Mouse (Mus musculus): ENCODE results near the gene Acot11.
"Not testable (repeated sequence)": the region's sequence is repeated elsewhere in the genome, so short reads cannot be mapped to it uniquely, and the experiment has no call there.

The Acot11 gene

DNA sequence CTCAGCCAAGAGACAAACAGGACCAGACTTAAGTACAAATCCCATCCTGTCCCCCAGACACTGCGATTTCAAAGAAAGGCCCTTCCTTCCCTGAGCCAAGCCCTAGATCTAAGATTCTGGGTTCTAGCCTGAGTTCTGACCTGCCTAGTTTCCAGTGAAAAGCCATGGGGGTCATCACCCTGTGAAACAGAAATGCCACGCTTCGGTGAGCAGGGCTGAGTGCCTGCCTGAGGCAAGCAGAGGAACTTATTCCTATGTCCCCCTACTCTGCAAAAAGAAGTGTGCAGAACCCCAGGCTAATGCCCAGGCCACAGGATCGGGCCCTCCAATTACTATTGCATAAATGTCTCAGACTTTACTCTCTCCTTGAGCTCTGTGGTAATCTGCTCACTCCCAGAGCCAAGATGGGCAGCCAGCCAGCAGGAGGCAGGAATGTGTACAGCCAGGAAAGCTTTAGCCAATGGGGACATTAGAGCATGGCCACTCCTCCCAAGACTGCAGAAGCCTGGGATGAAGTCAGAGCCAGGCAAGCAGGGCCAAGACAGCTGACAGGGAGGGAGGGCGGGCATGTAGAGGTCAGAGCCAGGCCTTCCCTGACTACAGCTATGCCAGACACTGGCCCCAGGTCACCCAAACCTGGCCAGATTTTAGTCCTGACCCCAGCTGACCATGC, 26.5 kb downstream of the Acot11 start:
- no peak for DNase-seq (ENCODE audit: low read depth, low spot score)

DNA sequence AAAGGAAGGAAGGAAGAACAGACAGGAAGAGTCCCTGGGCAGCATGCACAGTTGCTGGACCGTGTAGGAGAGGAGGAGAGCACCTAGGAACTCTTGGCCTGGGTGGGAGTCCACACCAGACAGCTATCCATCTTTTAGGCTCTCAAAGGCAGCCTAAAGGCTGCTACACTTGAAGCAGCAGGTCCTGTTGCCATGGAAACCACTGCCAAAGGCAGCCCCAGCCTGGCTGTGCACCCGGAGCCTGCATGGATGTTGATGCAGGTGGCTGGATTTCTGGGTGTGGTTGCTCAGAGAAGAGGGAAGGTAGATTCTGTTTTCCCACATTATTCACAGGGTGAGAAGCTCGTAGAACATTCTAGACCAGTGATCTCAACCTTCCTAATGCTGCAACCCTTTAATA, 27.8 kb downstream of the Acot11 start:
- peak; percentile 56 for DNase-seq (ENCODE audit: low read depth, low spot score)

DNA sequence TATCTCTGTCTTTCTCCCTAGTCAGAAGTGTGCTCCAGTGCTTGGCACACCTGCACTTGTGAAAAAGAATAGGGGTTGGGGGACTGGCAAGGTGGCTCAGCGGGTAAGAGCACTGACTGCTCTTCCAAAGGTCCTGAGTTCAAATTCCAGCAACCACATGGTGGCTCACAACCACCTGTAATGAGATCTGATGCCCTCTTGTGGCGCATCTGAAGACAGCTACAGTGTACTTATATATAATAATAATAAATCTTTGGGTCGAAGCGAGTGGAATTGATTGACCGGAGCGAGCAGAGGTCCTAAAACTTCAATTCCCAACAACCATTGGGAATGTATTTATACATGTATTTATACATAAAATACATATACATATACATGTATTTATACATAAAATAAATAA, 29.0 kb downstream of the Acot11 start:
- not testable (repeated sequence) for DNase-seq (ENCODE audit: low read depth, low spot score)

DNA sequence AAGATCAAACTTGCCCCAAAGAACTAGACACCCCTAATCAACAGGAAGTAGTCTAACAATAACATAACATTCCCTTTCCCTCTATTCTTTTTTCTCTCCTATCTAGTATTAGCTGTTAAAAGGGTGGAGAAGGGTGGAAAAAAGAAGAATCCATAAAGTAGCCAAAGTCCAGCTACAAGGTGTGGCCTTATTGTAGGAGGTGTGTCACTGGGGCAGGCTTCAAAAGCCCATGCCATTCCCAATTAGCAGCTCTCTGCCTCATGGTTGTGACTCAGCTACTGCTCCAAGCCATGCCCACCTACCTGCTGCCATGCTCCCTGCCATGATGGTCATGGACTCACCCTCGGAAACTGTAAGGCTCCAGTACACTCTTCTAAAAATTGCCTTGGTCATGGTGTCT, 32.2 kb downstream of the Acot11 start:
- DNase-seq (ENCODE audit: low read depth, low spot score) = no peak

DNA sequence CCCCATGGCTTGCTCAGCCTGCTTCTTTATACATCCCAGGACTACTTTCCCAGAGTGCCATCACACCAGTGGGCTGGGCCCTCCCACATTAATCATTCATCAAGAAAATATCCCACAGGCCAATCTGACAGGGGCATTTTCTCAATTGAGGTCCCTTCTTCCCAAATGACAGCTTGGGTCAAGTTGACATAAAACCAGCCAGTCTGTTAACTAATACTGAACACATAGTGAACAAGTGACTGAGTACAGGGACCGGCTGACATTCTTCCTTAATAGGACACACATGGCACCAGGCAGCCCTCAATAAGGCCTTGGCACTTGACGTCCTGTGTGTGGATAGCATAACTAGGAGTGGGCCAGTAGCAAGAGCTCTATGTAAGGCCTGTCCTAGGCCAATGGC, 35.5 kb downstream of the Acot11 start:
- no peak for DNase-seq (ENCODE audit: low read depth, low spot score)

DNA sequence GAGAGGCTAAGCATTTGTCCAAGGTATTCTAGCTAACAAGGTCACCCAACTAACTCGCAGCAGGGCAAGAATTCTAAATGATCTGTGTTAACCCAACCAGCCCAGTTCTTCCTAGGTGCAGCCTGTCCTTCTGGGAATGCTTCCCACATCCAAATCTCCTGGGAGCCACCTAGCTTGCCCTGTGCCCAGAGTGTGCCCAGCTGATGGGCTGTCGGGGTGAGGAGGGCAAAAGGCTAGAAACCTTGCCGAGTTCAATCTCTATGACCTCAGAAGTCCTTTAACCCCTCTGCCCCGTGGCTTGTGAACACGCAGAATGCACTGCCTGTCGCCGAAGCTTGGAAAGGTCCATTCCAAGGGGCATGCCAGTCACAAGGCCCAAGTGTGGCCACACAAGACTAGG, 40.6 kb downstream of the Acot11 start:
- DNase-seq (ENCODE audit: low read depth, low spot score) = no peak

DNA sequence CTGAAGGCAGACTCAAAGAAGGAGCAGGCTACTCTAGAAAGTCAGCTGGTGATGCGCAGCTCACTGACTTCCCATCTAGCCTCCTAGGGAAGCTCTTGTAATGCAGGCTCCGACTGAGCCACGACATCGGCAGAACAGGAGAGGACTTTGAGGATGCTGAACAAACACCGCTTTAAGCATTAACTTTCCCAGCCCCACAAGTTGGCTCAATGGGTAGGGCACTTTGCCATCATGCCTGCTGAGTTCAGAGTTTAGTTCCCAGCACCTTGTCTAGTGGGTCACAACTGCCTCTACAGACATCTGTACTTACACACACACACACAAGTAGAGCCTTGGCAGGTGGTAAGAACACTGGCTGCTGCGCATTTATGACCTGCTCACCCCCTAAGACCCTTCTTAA, 53.1 kb downstream of the Acot11 start:
- DNase-seq (ENCODE audit: low read depth, low spot score) = no peak

DNA sequence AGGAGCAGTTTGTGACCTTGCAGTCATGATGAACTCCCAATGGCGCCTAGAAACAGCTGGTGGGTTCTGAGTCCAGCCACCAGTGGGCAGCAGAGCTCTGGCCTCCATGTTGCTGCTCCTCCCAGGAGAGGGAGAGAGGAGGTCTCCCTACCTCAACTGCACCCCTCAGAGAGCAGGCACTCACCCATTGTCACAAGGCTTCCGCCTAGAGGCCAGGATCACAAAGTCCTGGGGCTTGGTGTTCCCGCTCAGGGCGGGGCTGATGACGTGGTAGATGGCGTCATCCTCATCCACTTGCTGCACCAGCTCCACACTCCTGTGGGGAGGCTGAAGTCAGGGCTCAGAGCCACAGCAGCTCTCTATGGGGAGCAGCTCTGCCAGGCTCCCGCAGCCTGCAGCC, 55.1 kb downstream of the Acot11 start:
- DNase-seq (ENCODE audit: low read depth, low spot score) = peak; percentile 92

DNA sequence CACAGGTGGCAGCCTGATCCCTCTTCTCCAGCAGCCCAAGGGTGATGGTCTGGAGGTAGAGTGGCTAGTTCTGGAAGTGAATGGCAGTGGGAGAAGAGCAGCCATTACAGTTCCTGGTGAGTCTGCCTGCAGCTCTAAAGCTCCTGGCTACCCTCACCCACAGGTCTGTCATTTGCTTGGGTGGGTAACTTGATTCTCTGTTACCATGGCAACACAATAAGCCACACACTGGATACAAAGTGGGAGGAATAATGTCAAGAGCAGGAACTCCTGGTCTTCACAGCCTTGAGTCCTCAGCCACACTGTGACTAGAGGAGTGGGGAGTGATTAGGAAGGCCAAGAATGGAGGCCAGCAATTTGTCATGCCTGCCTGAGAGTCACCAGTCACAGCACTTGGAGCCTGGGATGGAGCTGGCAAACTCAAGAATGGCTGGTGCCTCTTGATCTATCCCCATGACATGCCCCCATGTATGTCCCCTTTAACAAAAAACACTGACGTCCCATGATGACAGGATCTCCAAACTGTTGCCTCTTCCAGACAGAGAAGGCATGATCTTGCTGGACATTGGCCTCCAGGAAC, 57.7 kb downstream of the Acot11 start:
- no peak for DNase-seq (ENCODE audit: low read depth, low spot score)

DNA sequence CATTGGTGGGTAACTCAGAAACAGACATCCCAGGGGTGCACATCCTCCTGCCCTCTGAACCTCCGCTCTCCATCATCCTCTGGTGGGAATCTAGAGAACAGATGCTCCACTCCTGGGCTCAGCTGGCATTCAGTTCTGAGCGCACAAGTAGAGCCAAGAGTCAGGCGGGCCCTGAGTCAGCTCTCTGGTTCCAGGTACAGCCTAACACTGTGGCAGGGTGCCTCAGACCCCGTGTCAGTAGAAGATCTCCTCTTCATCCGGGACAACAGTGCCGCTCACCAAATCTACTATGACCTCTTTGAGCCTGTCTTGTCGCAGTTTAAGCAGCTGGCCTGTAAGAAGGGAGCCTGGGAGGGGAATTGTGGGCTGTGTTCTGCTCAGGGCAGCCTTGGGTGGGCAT, 58.9 kb downstream of the Acot11 start:
- no peak for DNase-seq (ENCODE audit: low read depth, low spot score)

DNA sequence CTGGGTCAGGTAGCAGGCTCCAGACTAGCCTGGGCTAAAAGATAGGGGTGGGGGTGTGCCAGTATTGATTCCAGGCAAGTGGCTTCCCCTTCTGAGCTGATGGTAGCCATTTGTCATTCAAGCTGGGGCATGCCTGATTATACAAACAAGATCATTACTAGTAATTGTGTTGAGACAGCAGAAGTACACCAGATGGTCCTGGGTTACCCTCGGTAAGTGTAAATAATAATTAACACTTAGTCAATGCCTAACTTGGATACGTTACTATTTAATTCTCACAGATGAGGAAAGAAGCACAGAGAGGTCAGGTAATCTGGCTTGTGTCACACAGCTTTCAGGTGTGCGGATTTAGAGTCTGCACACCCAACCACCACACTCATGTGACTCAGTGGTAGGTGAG, 66.9 kb downstream of the Acot11 start:
- no peak for DNase-seq (ENCODE audit: low read depth, low spot score)

DNA sequence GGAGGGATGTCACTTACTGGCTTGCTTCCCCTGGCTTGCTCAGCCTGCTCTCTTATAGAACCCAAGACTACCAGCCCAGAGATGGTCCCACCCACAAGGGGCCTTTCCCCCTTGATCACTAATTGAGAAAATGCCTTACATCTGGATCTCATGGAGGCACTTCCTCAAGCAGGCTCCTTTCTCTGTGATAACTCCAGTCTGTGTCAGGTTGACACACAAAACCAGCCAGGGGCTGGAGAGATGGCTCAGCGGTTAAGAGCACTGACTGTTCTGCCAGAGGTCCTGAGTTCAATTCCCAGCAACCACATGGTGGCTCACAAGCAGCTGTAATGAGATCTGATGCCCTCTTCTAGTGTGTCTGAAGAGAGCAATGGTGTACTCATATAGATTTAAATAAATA, 67.9 kb downstream of the Acot11 start:
- not testable (repeated sequence) for DNase-seq (ENCODE audit: low read depth, low spot score)

DNA sequence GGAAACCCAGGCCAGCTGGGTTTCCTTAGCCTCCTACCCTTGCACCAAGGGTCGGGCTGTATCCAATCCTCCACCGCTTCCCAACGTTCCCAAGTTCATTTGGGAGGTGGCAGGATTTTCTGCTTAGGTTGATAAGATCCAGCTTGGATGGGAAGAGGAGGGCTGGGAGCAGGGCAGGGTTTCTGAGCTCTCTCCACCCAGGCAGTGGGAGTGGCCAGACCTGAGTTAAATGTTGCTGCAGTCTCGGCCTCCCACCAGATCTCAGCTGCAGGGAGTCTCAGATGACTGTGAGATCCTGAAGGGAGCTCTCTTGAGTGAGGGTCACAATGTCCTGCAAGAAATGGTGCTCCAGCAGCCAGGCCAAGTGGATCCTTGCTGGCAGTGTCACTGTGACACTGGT, 71.2 kb downstream of the Acot11 start, which contains the start of gene Fam151a:
Gene Fam151a, plus strand, starts transcription at position 254 of the 400 bp plus-strand sequence.
- no peak for DNase-seq (ENCODE audit: low read depth, low spot score)

DNA sequence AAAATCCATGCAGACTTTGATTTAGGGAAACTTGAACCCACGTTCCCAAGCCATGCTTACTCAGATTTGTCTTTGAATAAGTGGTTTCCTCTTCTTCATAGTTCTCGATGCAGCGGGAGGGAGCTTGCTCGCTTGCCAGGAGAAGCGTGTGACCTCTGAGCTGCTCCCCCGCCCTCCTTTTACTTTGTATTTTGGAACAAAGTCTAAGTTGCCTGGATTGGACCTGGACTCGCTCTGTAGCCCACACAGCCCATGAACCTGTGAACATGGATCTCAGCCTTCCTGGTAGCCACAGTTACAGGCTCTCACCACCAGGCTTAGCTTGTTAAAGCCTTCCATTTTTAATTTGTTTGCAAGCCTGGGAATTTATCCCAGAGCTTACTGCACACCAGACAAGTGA, 74.0 kb downstream of the Acot11 start, which contains the start of gene Mroh7:
Gene Mroh7, minus strand, starts transcription at position 112 of the 400 bp plus-strand sequence.
- DNase-seq (ENCODE audit: low read depth, low spot score) = no peak

DNA sequence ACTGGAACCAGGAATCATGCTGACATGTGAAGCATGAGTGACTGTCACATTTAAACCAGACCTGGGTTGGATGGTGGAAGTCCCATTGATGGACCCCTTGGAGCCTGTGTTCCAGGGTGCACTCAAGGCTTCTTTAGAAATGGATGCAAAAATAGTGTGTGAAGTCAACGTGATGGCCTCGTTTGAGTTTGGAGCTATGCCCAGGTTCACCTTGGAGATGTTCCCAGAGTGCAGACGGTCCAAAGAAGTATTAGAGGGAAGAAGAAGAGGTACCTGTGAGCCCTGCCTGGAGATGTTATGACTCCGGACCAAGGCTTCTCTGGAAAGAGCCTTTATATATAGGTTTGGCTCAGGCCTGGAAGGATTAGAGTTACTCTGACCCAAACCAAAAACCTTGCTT, 84.2 kb downstream of the Acot11 start:
- DNase-seq (ENCODE audit: low read depth, low spot score) = no peak

DNA sequence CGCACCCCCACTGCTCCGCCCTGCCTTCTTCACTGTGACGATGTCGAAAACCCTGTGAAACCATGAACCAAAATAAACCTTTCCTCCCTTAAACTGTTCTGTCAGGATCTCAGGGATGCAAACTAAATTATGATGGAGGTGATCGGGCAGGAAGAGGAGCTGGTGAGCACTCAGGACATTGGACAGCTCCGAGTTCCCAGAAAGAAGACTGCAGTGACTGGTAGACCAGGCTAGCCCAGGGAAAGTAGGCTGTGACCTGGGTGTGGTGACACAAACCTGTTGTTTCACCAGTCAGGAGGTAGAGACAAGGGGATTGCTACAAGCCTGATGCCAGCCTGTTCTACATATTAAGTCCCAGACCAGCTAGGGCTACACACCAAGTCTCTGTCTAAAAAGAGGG, 91.2 kb downstream of the Acot11 start:
- peak; percentile 45 for DNase-seq (ENCODE audit: low read depth, low spot score)

DNA sequence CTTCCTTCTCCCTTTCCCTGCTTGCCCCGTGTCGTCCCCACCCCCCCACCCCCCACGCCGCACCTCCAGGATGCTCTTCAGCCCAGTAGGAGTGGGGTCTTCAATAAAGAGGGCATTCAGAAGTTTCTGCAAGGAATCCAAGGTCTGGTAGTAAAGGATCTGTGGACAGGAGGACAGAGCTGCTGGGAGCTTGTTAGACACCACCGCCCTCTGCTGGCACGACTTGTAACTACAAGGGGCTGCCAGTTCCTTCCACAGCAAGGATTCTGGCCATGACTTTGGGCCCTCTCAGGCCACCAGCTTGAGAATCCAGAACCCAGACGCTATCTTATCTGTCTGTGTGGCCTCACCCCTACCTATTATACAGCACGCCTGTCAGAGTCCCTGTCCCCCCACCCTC, 96.4 kb downstream of the Acot11 start:
- peak; percentile 81 for DNase-seq (ENCODE audit: low read depth, low spot score)

DNA sequence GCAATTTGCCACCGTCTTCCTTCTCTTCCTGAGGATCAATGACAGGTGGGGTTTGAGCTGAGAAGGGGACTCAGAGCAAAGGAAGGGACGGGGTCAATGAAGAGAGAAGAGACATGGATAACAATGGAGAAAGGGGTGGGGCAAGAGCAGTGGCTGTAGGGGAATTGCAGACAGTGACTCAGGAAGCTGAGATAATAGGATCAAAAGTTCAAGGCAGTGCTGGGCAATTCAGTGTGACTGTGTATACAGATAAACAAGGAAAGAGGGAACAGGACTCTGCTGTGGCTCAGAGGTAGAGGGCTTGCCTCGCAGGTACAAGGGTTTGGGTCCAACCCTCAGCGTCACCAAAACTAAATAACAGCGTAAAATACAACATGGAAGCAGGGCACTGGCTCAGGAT, 96.8 kb downstream of the Acot11 start:
- DNase-seq (ENCODE audit: low read depth, low spot score) = peak; percentile 68

DNA sequence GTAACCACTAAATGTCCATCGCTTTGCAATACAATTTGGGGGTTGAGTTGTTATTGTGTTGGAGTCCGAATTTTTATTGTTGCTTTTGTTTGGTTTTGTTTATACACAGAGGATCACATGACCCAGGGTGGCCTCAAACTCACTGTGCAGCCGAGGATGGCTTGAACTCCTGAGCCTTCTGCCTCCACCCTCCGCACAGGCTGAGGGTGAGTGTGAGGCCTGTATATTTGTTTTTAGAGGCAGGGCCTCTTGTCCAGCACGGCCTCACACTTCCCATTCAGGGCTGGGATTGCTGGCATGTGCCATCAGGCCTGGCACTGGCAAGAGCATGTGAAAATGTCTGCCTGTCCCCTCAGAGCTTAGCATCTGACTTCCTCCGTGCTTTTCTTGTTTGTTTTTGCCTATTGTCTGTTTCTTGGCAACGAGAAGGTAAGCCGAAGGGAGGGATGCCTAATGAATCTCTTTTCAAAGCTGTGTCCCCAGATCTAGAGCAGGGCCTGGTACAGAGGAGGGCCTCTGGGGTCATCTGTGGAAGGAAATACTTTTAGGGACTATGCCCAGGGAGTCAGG, 99.6 kb downstream of the Acot11 start:
- DNase-seq (ENCODE audit: low read depth, low spot score) = no peak

DNA sequence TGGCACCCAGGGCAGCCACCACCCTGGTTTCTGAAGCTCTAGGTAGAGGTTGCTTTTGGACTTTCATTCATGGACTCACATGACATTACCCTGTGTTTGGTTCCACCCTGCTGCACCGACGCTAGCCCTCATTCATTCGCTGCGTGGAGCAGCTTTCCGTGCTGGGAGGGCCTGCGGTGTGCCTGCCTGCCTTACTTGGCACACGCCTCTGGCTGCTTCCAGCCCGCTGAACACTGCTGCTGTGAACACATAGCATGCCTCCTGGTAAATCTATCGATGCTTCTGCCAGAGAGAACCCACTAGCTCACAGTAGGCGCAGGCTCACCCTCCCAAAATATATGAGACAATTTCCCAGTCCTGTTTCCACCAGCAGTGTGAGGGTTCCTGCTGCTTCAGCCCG, 100.4 kb downstream of the Acot11 start:
- DNase-seq (ENCODE audit: low read depth, low spot score) = peak; percentile 11

DNA sequence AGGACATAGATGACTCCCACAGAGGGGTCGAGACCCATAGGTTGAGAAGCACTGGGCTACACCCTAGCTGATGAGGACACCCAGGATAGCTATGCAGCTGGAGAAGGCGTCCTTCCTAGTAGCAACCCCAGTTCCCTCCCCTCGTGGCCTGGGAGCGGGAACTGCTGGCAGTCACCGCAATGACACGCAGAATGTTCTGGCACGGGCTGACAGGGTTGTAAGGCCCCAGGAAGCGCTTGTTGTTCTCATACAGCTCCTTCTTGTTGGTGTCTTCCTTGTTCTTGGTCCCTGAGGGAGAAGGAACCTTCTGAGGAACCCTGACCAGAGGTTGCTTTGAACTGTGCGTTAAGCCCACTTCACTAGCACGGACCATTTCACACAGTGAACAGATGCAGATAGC, 100.8 kb downstream of the Acot11 start:
- no peak for DNase-seq (ENCODE audit: low read depth, low spot score)

DNA sequence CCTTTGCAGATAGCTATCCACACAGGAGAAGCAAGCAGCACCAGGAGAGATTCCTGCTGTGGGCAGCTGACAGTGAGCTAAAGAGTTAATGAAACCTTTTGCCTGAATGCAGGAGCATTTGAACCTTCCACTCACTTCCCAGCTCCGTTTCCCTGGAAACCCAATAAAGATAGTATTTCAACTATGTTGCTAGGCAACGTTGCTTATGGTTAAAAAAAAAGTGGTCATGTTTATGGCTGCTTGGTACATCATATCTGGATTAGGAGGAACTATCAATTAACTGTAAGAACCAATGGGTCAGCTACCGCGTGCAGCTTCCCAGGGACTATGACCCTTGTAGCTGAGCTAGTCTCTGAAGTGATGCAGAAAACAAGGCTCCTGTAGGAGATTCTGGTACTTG, 104.0 kb downstream of the Acot11 start:
- DNase-seq (ENCODE audit: low read depth, low spot score) = no peak

DNA sequence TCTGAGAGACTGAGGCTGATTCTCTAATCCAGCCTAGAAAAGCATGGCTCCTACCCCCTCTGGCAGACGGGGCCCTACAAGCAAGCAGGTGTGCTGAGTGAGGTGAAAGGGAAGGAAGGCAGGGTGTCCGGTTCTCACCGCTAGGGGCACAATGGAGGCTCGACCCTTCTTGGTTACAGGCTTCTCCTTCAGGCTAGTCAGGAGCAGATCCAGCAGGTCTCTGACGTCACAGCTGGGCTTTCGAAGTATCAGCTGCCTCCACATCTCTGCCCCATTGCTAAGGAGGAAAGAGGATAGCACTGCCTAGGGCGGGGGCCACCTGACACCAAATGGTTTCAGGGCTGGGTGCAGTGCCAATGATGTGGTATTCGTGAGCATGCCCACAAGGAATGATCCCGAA, 104.8 kb downstream of the Acot11 start:
- peak; percentile 85 for DNase-seq (ENCODE audit: low read depth, low spot score)
